Mouse (Mus musculus) kidney, adult 2 months (tissue): Measurements from ENCODE around the gene Qpct. TPM values are rescaled to one million over a fixed set of nuclear protein-coding genes. Genes with fewer than 3 reads are reported as not detected.
A peak's percentile ranks its signal among the peaks of the same experiment; 100 is the strongest.

Experiments used
- DNase-seq: peaks from one replicate; pipeline ENCODE4 v3.0.0; 2021
- H3K27ac ChIP-seq: fragments of 200-500 bp; 2 replicates; pipeline ENCODE4 v1.5.1; 2012; ENCODE audit warnings: low read depth, low read length, control low read depth, inconsistent platforms; ENCODE audit not compliant: insufficient read depth
- H3K27me3 ChIP-seq: fragments of 200-500 bp; replicated peaks from 2 replicates; pipeline ENCODE4 v1.6.1; 2012; ENCODE audit warnings: mild to moderate bottlenecking, moderate library complexity, low read length, inconsistent platforms; ENCODE audit not compliant: control insufficient read depth, insufficient read depth
- H3K36me3 ChIP-seq: fragments of 200-500 bp; 2 replicates; pipeline ENCODE4 v1.6.1; 2012; ENCODE audit warnings: mild to moderate bottlenecking, moderate library complexity, low read length, inconsistent platforms; ENCODE audit not compliant: control insufficient read depth, insufficient read depth
- H3K4me1 ChIP-seq: fragments of 200-500 bp; 2 replicates; pipeline ENCODE4 v1.6.1; 2011; ENCODE audit warnings: low read length; ENCODE audit not compliant: control insufficient read depth, insufficient read depth
- H3K4me3 ChIP-seq: fragments of 200-500 bp; 2 replicates; pipeline ENCODE4 v1.5.1; 2011; ENCODE audit warnings: mild to moderate bottlenecking, low read depth, low read length, control low read depth; ENCODE audit not compliant: insufficient read depth
- CTCF ChIP-seq: fragments of 200-500 bp; conservative IDR thresholded peaks from 2 replicates; pipeline ENCODE4 v1.5.1; 2011; ENCODE audit warnings: low read depth, mild to moderate bottlenecking, control low read depth, low read length, moderate library complexity, mixed read lengths; ENCODE audit not compliant: insufficient read depth, insufficient read length
- POLR2A ChIP-seq: fragments of 200-500 bp; IDR thresholded peaks from one replicate; pipeline ENCODE4 v1.6.1; 2011; ENCODE audit warnings: low read depth, low read length, control low read depth
- WGBS: fragments of 180-500 bp; shearing (Covaris S2); methylation state at CpG from one replicate; pipeline ENCODE4 v1.1.7; 2018; 5-methylcytosine and 5-hydroxymethylcytosine counted together
- polyA plus RNA-seq: library from polyadenylated mRNA; depleted of rRNA; stranded (reverse); fragments of >200 nt; gene quantifications from 2 replicates; pipeline ENCODE4 v1.2.3, GENCODE M21; 2012

Qpct gene
- polyA plus RNA-seq, 1 experiment = 2.3 TPM

DNA sequence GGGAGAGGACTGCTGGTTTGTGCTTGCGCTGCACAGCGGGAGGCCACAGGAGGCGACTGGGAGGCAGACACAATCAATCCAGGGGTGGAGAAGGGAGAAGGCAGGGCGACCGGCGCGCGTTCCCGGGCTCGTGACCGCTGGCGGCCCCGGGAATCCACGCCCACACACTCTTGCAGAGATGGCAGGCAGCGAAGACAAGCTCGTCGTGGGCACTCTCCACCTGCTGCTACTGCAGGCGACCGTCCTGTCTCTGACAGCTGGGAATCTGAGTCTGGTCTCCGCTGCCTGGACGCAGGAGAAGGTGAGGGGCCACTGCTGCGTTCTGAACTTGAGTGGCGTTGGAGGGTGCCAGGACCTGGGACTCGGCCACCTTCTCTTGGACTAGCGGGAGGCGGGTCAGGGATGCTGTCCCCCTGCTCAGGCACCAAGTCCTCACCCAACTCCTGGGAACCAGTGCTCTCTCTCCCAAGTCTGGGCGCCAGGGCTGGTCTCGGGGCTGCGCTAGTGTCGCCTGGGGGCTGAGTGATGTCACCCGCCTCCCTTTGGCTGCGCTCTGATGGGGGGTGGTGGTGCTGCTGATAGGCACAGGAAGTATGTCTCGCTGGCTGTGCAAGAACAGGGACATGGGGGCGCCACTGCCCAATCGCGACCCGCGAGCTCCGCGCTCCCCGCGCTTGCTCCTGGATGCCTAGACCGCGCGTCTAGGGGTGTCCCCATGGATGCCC is 544 bp downstream of the Qpct start:
- Histone ChIP-seq H3K4me1 (no peaks in the 10 kb centered on the region), H3K36me3 (no peaks in the 10 kb centered on the region), H3K4me3 (peak overlapping the region; percentile 52), H3K27me3 (no peaks in the 10 kb centered on the region), H3K27ac (no peak overlapping the region)
- TF ChIP-seq POLR2A = no peak
- TF ChIP-seq CTCF = no peak; the same call in 1 of the 2 replicates
- DNase-seq = peak; percentile 48
- WGBS = under 1% methylated on average over 45 of the region's 45 CpGs

DNA sequence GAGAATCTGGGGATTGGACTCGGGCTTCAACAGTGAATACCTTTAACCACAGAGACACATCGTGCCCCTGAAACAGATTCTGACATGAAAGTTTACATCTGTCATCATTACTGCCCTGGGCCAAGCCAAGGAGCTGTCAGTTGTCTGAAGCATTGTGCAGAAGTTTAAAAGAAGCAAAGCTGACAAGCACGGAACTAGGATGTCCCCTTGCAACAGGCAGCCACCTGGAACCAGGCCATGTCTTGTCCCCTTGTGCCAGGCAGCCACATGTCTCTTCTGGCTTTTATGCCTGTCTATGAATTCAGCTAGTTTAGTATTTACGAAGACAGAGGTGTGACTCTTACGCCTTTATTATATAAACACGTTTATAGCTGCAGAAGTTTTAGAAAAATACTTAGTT is 6.6 kb downstream of the Qpct start:
- Histone ChIP-seq H3K27ac (no peak overlapping the region), H3K4me1 (no peaks in the 10 kb centered on the region), H3K27me3 (no peaks in the 10 kb centered on the region), H3K4me3 (no peak overlapping the region), H3K36me3 (no peaks in the 10 kb centered on the region)
- DNase-seq = no peak
- TF ChIP-seq POLR2A (no peak), CTCF (no peak)
- 77% methylated on average over 6 of the region's 6 CpGs for WGBS

DNA sequence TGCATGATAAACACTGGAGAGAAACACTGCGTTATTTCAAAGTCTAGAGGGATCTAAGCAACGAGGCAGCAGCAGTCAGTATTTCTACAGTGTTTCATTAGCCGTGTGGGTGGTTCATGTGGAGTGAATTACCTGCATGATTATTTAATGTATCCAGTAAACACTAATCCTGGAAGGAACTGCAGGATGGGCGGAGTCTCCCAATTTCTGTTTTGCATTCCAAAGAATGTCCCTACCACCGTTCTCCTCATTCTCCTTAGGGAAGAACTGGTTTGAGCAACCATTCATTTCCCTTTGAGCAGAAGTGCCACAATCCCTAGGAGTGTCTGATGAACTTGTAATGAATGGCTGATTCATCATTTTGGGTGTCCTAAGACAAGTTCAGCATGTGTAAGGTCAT is 8.5 kb downstream of the Qpct start:
- Histone ChIP-seq H3K27me3 (no peaks in the 10 kb centered on the region), H3K4me1 (no peaks in the 10 kb centered on the region), H3K27ac (no peak overlapping the region), H3K4me3 (no peak overlapping the region), H3K36me3 (no peaks in the 10 kb centered on the region)
- no peak for DNase-seq
- 67% methylated on average over 5 of the region's 5 CpGs for WGBS
- no peak for TF ChIP-seq POLR2A
- TF ChIP-seq CTCF = no peak

DNA sequence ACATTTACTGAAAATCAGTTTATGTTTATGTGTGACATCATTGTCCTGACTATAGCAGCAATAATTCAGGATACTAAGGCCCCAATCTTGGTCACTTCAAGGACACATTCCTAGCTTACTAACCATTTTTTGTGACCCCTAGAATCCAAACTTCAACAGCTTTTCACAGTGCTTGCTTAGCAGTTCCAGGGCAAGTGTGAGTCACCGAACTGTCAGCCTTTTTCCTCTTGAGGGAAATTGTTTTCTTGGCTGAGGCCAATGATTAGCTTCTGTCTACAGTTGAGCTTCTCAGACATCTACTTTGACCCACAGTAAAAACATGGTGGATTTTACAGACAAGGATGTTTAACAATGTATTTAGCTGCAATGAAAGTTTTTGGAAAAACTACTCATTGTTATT is 12.5 kb downstream of the Qpct start:
- H3K4me3 ChIP-seq = no peak overlapping the region
- no peak for DNase-seq
- H3K27ac ChIP-seq = no peak overlapping the region
- TF ChIP-seq POLR2A = no peak
- no peak for TF ChIP-seq CTCF
- no peaks in the 10 kb centered on the region for H3K27me3 ChIP-seq
- 50% methylated on average over 1 of the region's 1 CpGs for WGBS
- H3K36me3 ChIP-seq = no peaks in the 10 kb centered on the region
- H3K4me1 ChIP-seq = no peaks in the 10 kb centered on the region

DNA sequence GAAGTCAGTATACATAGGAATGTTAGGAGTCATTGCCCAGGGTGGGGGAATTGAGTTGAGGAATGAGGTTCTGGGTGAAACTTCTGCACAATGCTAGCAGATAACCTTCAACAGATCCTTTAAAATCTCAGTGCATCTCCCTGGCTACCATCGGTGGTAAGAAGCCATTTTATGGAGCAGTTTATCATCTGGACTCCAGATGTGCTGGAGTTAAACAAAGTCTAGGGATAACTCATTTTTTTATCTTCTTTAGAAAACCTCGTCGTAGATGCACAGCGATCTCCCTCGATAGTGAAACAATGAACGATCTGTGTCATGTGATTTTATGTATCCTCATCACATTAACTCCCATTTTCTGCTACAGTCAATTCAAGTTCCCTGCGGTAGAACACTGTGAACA is 16.9 kb downstream of the Qpct start:
- no peak overlapping the region for H3K27ac ChIP-seq
- no peak overlapping the region for H3K4me3 ChIP-seq
- no peaks in the 10 kb centered on the region for H3K4me1 ChIP-seq
- no peaks in the 10 kb centered on the region for H3K36me3 ChIP-seq
- no peak for TF ChIP-seq CTCF
- no peak for TF ChIP-seq POLR2A
- no peaks in the 10 kb centered on the region for H3K27me3 ChIP-seq
- WGBS = 75% methylated on average over 7 of the region's 7 CpGs
- no peak for DNase-seq

DNA sequence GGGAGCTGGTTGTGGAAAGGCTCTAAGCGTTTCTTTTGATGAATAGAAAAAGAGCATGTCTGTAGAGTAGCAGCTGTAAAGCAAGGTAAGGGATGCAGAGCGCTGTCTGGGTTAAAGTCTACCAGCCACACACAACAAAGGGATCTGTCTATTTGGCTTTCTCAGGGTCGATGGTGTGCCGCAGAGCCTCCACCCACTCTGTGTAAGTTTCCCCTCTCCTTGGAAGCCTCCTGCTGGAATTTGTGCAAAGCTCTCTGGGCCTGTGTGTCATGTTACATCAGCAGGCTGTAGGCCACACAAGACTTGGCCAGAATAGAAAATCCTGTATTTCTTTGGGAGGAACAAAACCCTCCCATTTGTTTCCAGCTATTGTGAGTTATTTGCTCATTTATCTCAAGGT is 17.3 kb downstream of the Qpct start:
- TF ChIP-seq CTCF (no peak; the same call in 1 of the 2 replicates), POLR2A (no peak)
- H3K27ac ChIP-seq = no peak overlapping the region
- DNase-seq = no peak
- no peaks in the 10 kb centered on the region for H3K4me1 ChIP-seq
- WGBS = 53% methylated on average over 4 of the region's 4 CpGs
- no peak overlapping the region for H3K4me3 ChIP-seq
- no peaks in the 10 kb centered on the region for H3K36me3 ChIP-seq
- H3K27me3 ChIP-seq = no peaks in the 10 kb centered on the region

DNA sequence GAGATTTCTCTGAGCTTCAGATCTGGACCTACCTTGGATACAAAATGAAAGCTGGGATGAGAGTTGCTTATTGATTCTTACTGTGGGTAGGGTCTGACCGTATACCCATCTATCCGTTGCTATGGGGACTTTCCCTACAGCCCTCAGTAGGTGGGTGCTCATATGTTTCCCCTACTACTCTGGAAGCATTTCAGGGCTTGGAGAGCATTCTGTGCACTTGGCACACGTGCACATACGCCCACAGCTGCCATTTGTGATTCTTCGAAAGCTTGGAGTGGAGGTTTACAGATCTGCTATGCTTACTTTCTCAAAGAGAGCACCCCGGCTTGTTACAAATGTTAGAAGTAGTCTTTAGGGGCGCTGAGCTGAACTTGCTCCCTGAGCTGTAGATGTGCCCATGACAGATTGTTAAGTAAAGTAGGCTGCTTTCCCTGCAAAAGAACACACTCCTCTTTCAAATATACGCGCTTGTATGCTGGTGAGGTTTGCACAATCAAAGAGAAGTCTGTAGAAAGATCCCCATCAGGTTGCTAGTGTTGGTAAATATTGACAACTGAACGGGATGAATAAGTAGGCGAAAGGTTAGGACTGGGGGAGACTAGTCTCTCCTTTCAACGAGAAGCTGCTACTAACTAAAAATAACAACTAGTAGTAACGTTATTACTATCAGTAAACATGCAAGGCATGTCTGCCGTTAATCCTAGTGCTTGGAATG is 18.2 kb downstream of the Qpct start:
- 86% methylated on average over 14 of the region's 14 CpGs for WGBS
- Histone ChIP-seq H3K27me3 (no peaks in the 10 kb centered on the region), H3K36me3 (no peaks in the 10 kb centered on the region), H3K27ac (no peak overlapping the region), H3K4me1 (no peaks in the 10 kb centered on the region), H3K4me3 (no peak overlapping the region)
- DNase-seq = no peak
- no peak for TF ChIP-seq CTCF
- no peak for TF ChIP-seq POLR2A
